In the genomic region with DNA sequence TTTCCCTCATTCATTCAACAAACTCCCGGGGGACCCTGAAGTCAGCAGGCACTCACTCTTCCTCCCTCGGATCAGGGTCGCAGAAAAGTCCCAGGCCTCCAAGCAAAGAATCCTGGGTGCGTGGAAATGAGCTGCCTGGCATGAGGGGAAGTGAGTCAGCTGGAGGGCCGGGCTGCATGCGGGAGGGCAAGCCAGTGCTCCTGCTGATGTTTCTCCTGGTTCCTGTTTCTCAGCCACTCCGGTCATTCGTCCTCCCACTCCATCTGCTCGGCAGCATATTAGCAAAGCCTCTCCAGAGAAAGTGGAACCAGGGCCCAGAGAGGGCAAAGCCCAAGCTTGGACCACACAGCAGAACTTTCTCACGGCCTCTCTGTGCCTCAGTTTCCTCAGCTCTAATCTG, we compare ENCODE assay signal across 10 mouse cellular contexts. TPM values are rescaled to one million over a fixed set of nuclear protein-coding genes. Genes with fewer than 3 reads are reported as not detected.
A peak's percentile ranks its signal among the peaks of the same experiment; 100 is the strongest.
DNase-seq lines count a peak whose midpoint lies in the region; ATAC-seq lines count a peak whose summit lies in the region.
"Had no signal": no experiment of that assay in that cellular context is flagged by ENCODE, and none has a peak within 500 bp of the region (broad histone marks: within the 10 kb centered on the region; RNA-seq: fewer than 3 reads in every experiment).

No protein-coding gene starts in this region.

- intact Hi-C loops in heart, postnatal 10 days (cut with DNase I), result loop anchor here (5.0 kb wide), 1 partner anchor 48 kb away; no protein-coding TSS in a partner anchor

- peak; percentile 95 for DNase-seq in heart, adult 11 months
- DNase-seq in heart, postnatal 10 days, result no peak
- DNase-seq in lung, postnatal 4 days, result peak; percentile 54 to 58
- DNase-seq in lung, postnatal 10 days, result no peak
- no peak for DNase-seq in right cerebral cortex, postnatal 14 days
- DNase-seq in cerebellum, adult 9-11 months, result no peak
- DNase-seq in thymus, postnatal 4 days, result no peak
- DNase-seq: cerebellum, adult 2 months; kidney, adult 8-10 months had no signal

- peak; percentile 48 to 61 for ATAC-seq in hematopoietic stem cell, adult 5-6 weeks (replicated peaks in 1 of 2; ENCODE audit: insufficient read depth in 1 of 2, low FRiP score in 2 of 2, low TSS enrichment in 1 of 2, low read depth in 1 of 2, poor library complexity in 2 of 2, severe bottlenecking in 2 of 2)

RNA-seq across cellular contexts. Expression of gene Ptgir, which starts 3.6 kb away (rescaled TPM):
- 1 to 10 TPM; 2.6 to 2.8 TPM for total RNA-seq in heart, postnatal 10 days (2021)
- total RNA-seq in hematopoietic stem cell, adult 5-6 weeks (2017), result 1.3 and 3.7 TPM in 2 replicates

RNA-seq across cellular contexts. Expression of gene Calm3, which starts 14.0 kb away (rescaled TPM):
- total RNA-seq in heart, postnatal 10 days (2021), result 100 to 1,000 TPM; 252 to 262 TPM
- total RNA-seq in hematopoietic stem cell, adult 5-6 weeks (2017), result 391 and 520 TPM in 2 replicates

RNA-seq across cellular contexts. Expression of gene Gng8, which starts 18.3 kb away (rescaled TPM):
- 1 to 10 TPM in 1 of 2 experiments, under 1 TPM in 1; 0.82 to 1.4 TPM for total RNA-seq in heart, postnatal 10 days (2021)
- 0.25 TPM in 1 of 2 replicates, not detected in the other for total RNA-seq in hematopoietic stem cell, adult 5-6 weeks (2017)

RNA-seq across cellular contexts. Expression of gene Pnmal2, which starts 34.6 kb away (rescaled TPM):
- total RNA-seq in heart, postnatal 10 days (2021), result 1 to 10 TPM; 5.0 to 5.2 TPM
- 0.25 TPM in 1 of 2 replicates, not detected in the other for total RNA-seq in hematopoietic stem cell, adult 5-6 weeks (2017)

RNA-seq across cellular contexts. Expression of gene Dact3, which starts 34.8 kb away (rescaled TPM):
- total RNA-seq in heart, postnatal 10 days (2021), result 10 to 100 TPM; 28.2 to 32.7 TPM
- total RNA-seq in hematopoietic stem cell, adult 5-6 weeks (2017), result 0.99 TPM in 1 of 2 replicates, not detected in the other

Comparison
In these comparisons a context has a peak if more than half of its experiments do, and no peak if none do; other contexts are left out.
1. DNase-seq: peak in heart, adult 11 months (single experiment) and lung, postnatal 4 days (2 of 2); none in heart, postnatal 10 days (0 of 2), lung, postnatal 10 days (single experiment), right cerebral cortex, postnatal 14 days (single experiment), cerebellum, adult 9-11 months (single experiment) and thymus, postnatal 4 days (single experiment).